Mouse (Mus musculus) midbrain, embryonic 10.5 days (tissue): ENCODE measurements around the gene Phf14. TPM values are rescaled to one million over a fixed set of nuclear protein-coding genes. Genes with fewer than 3 reads are reported as not detected.
"Not testable (repeated sequence)": the region's sequence is repeated elsewhere in the genome, so short reads cannot be mapped to it uniquely, and the experiment has no call there.

Experiments used
- DNase-seq: peaks from one replicate; pipeline ENCODE4 v3.0.0-alpha.2; 2017; ENCODE audit warnings: low spot score
- H3K27ac ChIP-seq: fragments of 300-500 bp; sonication (generic); replicated peaks from 2 replicates; pipeline ENCODE4 v1.5.1; 2016; ENCODE audit warnings: mild to moderate bottlenecking
- H3K27me3 ChIP-seq: fragments of 300-500 bp; sonication (generic); 2 replicates; pipeline ENCODE4 v1.6.1; 2016; ENCODE audit warnings: low read depth, mild to moderate bottlenecking; ENCODE audit not compliant: poor library complexity, severe bottlenecking
- H3K36me3 ChIP-seq: fragments of 300-500 bp; sonication (generic); 2 replicates; pipeline ENCODE4 v1.6.1; 2016; ENCODE audit warnings: mild to moderate bottlenecking, moderate library complexity
- H3K4me1 ChIP-seq: fragments of 300-500 bp; sonication (generic); 2 replicates; pipeline ENCODE4 v1.6.1; 2016
- H3K4me3 ChIP-seq: fragments of 300-500 bp; sonication (generic); 2 replicates; pipeline ENCODE4 v1.5.1; 2016; ENCODE audit warnings: mild to moderate bottlenecking, moderate library complexity
- H3K9me3 ChIP-seq: fragments of 300-500 bp; sonication (generic); replicated peaks from 2 replicates; pipeline ENCODE4 v1.6.1; 2016; ENCODE audit warnings: mild to moderate bottlenecking
- WGBS: fragments of 180-500 bp; shearing (Covaris S2); methylation state at CpG from one replicate; pipeline ENCODE4 v1.1.7; 2016; 5-methylcytosine and 5-hydroxymethylcytosine counted together
- polyA plus RNA-seq: library from polyadenylated mRNA; unstranded; fragments of >200 nt; fragmentation: Nextera tagmentation; extraction: Ambion mirVana; gene quantifications from 2 replicates; pipeline ENCODE4 v1.2.1, GENCODE M21; 2016

Phf14 gene
- polyA plus RNA-seq, 1 experiment from 2014 or later = 65.3 TPM

GRCm38 (mm10) chr6:12116926-12117818 lies 209.6 kb downstream of the Phf14 start:
- Histone ChIP-seq H3K4me1 (peaks cover 22% of the 10 kb centered on the region), H3K4me3 (no peak overlapping the region), H3K27me3 (no peaks in the 10 kb centered on the region), H3K36me3 (no peaks in the 10 kb centered on the region), H3K9me3 (no peaks in the 10 kb centered on the region), H3K27ac (peak overlapping the region; percentile 42)
- 52% methylated on average over 11 of the region's 11 CpGs for WGBS
- DNase-seq = no peak

GRCm38 (mm10) chr6:12117819-12118570 lies 210.4 kb downstream of the Phf14 start:
- no peak for DNase-seq
- Histone ChIP-seq H3K4me3 (no peak overlapping the region), H3K4me1 (peaks cover 22% of the 10 kb centered on the region), H3K27ac (0 out of 2 replicates have a peak overlapping the region, but pooled peaks have one; percentile 20), H3K36me3 (no peaks in the 10 kb centered on the region), H3K27me3 (no peaks in the 10 kb centered on the region), H3K9me3 (no peaks in the 10 kb centered on the region)
- WGBS = 72% methylated on average over 9 of the region's 9 CpGs

- H3K4me3 ChIP-seq = no peak overlapping the region
- no peaks in the 10 kb centered on the region for H3K36me3 ChIP-seq
- no peaks in the 10 kb centered on the region for H3K9me3 ChIP-seq
- DNase-seq = no peak
- H3K4me1 ChIP-seq = peaks cover 11% of the 10 kb centered on the region
- H3K27ac ChIP-seq = no peak overlapping the region
- H3K27me3 ChIP-seq = no peaks in the 10 kb centered on the region
Observed at GRCm38 (mm10) chr6:12122759-12123158, 215.2 kb downstream of the Phf14 start.

GRCm38 (mm10) chr6:12125031-12125803 lies 217.6 kb downstream of the Phf14 start:
- no peak overlapping the region; the same call in 1 of the 2 replicates for H3K27ac ChIP-seq

DNA sequence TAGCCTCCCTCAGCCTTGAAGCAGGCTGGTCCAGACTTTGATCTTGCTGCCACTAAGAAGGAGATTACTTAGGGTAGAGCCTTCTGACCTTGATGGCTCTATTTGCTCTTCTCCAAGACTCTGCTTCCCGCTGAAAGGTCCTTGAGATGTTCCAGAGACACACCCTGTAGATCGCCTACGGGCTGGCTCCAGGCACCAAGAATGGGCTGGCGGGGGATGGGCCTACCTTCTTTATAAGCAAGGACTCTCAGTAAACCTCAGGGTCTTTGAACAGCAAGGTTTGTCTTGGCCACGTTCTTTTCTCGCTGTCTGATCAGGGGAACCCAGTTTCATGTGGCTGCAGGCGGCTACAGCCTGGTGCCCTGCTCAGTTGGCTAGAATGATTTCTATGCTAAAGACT lies 219.0 kb downstream of the Phf14 start:
- not testable (repeated sequence) for H3K4me1 ChIP-seq, DNase-seq, H3K4me3 ChIP-seq, H3K27me3 ChIP-seq, H3K27ac ChIP-seq, H3K36me3 ChIP-seq, H3K9me3 ChIP-seq
- WGBS = 77% methylated on average over 7 of the region's 7 CpGs

More at GRCm38 (mm10) chr6:12125031-12125803, 217.6 kb downstream of the Phf14 start:
- Histone ChIP-seq H3K36me3 (no peaks in the 10 kb centered on the region), H3K4me3 (no peak overlapping the region), H3K4me1 (peaks cover 4% of the 10 kb centered on the region; the same call in 1 of the 2 replicates), H3K27me3 (no peaks in the 10 kb centered on the region), H3K9me3 (no peaks in the 10 kb centered on the region)
- WGBS = 35% methylated on average over 17 of the region's 17 CpGs
- peak; percentile 52 for DNase-seq

- H3K4me3 ChIP-seq = no peak overlapping the region
- no peaks in the 10 kb centered on the region for H3K36me3 ChIP-seq
- H3K27me3 ChIP-seq = no peaks in the 10 kb centered on the region
- no peak overlapping the region for H3K27ac ChIP-seq
- H3K4me1 ChIP-seq = peaks cover 4% of the 10 kb centered on the region; the same call in 1 of the 2 replicates
- no peaks in the 10 kb centered on the region for H3K9me3 ChIP-seq
- 90% methylated on average over 4 of the region's 4 CpGs for WGBS
- no peak for DNase-seq
Observed at GRCm38 (mm10) chr6:12127287-12127686, 219.7 kb downstream of the Phf14 start.

Other genes starting within 250 kb of the Phf14 start
- 798 and 836 TPM in 2 replicates for gene Ndufa4, start 312 bp upstream of the Phf14 start, polyA plus RNA-seq